In the genomic region with DNA sequence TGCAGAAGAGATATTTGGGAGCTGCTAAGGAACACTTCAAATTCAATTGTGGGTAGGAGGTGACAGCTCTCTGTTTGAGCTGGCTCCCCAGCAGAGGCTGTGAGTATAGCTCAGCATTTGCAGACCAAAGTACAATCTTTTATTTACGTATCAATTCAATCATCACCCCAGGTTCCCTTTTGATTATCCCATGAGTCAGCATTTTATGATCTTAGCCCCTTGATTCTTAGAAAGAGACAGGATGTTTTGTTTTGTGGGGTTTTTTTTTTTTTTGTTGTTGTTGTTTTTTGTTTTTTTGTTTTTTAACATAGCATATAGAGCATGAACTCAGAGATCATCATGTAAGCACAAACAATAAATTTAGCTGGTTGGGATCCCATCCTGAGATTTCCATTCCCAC, we compare ENCODE assay signal across 19 mouse cellular contexts.
"Had no signal": no experiment of that assay in that cellular context is flagged by ENCODE, and none has a peak within 500 bp of the region (broad histone marks: within the 10 kb centered on the region; RNA-seq: fewer than 3 reads in every experiment).

No protein-coding gene starts in this region.

- H3K27me3 ChIP-seq: midbrain, embryonic 12.5 days; neural tube, embryonic 13.5 days; neural tube, embryonic 15.5 days had no signal

- H3K36me3 ChIP-seq: midbrain, embryonic 10.5 days; midbrain, embryonic 12.5 days; neural tube, embryonic 13.5 days; neural tube, embryonic 15.5 days had no signal

- H3K4me1 ChIP-seq: midbrain, embryonic 10.5 days; midbrain, embryonic 12.5 days; neural tube, embryonic 13.5 days; neural tube, embryonic 15.5 days had no signal

- H3K4me2 ChIP-seq: lung, embryonic 14.5 days; midbrain, embryonic 12.5 days; neural tube, embryonic 13.5 days; neural tube, embryonic 15.5 days had no signal

- H3K9ac ChIP-seq: lung, embryonic 14.5 days; midbrain, embryonic 12.5 days; neural tube, embryonic 13.5 days; neural tube, embryonic 15.5 days had no signal

- DNase-seq: lung, adult 18-20 months; lung, embryonic 14.5 days; lung, postnatal 10 days; lung, postnatal 4 days; midbrain, embryonic 14.5 days; retina, postnatal 1 day; right cerebral cortex, adult 18-20 months; right cerebral cortex, postnatal 25 days; right cerebral cortex, postnatal 4 days; spleen, adult 18-20 months; thymus, adult 18-20 months; thymus, postnatal 14 days; thymus, postnatal 36 days had no signal

- ATAC-seq: midbrain, embryonic 16.5 days had no signal

- H3K9me3 ChIP-seq: midbrain, embryonic 10.5 days; midbrain, embryonic 12.5 days; neural tube, embryonic 13.5 days; neural tube, embryonic 15.5 days had no signal

- H3K27ac ChIP-seq: midbrain, embryonic 10.5 days; midbrain, embryonic 12.5 days; neural tube, embryonic 13.5 days; neural tube, embryonic 15.5 days had no signal

- H3K4me3 ChIP-seq: midbrain, embryonic 10.5 days; midbrain, embryonic 12.5 days; myocyte; neural tube, embryonic 13.5 days; neural tube, embryonic 15.5 days had no signal
